Mouse (Mus musculus) adrenal gland, adult (tissue): Measurements from ENCODE around the gene Cmtm7.
A peak's percentile ranks its signal among the peaks of the same experiment; 100 is the strongest.

ENCODE experiments used
- DNase-seq, 2 experiments: peaks; one replicate each; pipeline ENCODE4 v3.0.0; 2022 to 2023; ENCODE audit warnings: low spot score in 1 of 2; ENCODE audit not compliant: inconsistent age in 2 of 2

Gene Cmtm7

GRCm38 (mm10) chr9:114781526-114782212 is at the start of gene Cmtm7:
Gene Cmtm7, minus strand, starts transcription at chr9:114781856.
- DNase-seq = peak; percentile 86 to 94

GRCm38 (mm10) chr9:114830351-114830750 is 48.7 kb upstream of the Cmtm7 start:
- DNase-seq = no peak

GRCm38 (mm10) chr9:114829669-114830068 is 48.0 kb upstream of the Cmtm7 start:
- DNase-seq = no peak

GRCm38 (mm10) chr9:114828377-114828776 is 46.7 kb upstream of the Cmtm7 start:
- DNase-seq = no peak

GRCm38 (mm10) chr9:114827242-114827852 is 45.7 kb upstream of the Cmtm7 start:
- no peak for DNase-seq

- no peak for DNase-seq
These were observed 42.5 kb upstream of the Cmtm7 start for GRCm38 (mm10) chr9:114824166-114824565.

- DNase-seq = no peak
These were observed 40.1 kb upstream of the Cmtm7 start for GRCm38 (mm10) chr9:114821548-114822289.

GRCm38 (mm10) chr9:114818918-114819317 is 37.3 kb upstream of the Cmtm7 start:
- DNase-seq = no peak

GRCm38 (mm10) chr9:114817012-114817411 is 35.4 kb upstream of the Cmtm7 start:
- no peak for DNase-seq

- DNase-seq = no peak
These were observed 34.5 kb upstream of the Cmtm7 start for GRCm38 (mm10) chr9:114816121-114816520.

- DNase-seq = peak; percentile 37 to 80
These were observed 33.7 kb upstream of the Cmtm7 start for GRCm38 (mm10) chr9:114815315-114815714.

GRCm38 (mm10) chr9:114812001-114812400 is 30.3 kb upstream of the Cmtm7 start:
- DNase-seq = no peak

GRCm38 (mm10) chr9:114810837-114811236 is 29.2 kb upstream of the Cmtm7 start:
- no peak for DNase-seq

- DNase-seq = no peak
These were observed 27.0 kb upstream of the Cmtm7 start for GRCm38 (mm10) chr9:114808671-114809070.

- DNase-seq = no peak
These were observed 25.6 kb upstream of the Cmtm7 start for GRCm38 (mm10) chr9:114807261-114807660.

- DNase-seq = peak; percentile 13 to 55
These were observed 23.6 kb upstream of the Cmtm7 start for GRCm38 (mm10) chr9:114805151-114805671.

- DNase-seq = peak in 1 of 2 experiments; percentile 43
These were observed 20.5 kb upstream of the Cmtm7 start for GRCm38 (mm10) chr9:114802191-114802590.

GRCm38 (mm10) chr9:114801301-114801700 is 19.6 kb upstream of the Cmtm7 start:
- DNase-seq = no peak

GRCm38 (mm10) chr9:114799498-114800107 is 17.9 kb upstream of the Cmtm7 start:
- no peak for DNase-seq

- no peak for DNase-seq
These were observed 17.2 kb upstream of the Cmtm7 start for GRCm38 (mm10) chr9:114798845-114799244.

- DNase-seq = peak; percentile 76 to 94
These were observed 15.8 kb upstream of the Cmtm7 start for GRCm38 (mm10) chr9:114797329-114798004.
